Mouse (Mus musculus) adipocyte (in vitro differentiated cells): ENCODE results near the gene Eda2r.
A peak's percentile ranks its signal among the peaks of the same experiment; 100 is the strongest.

ENCODE experiments used
- DNase-seq: peaks from one replicate; pipeline ENCODE4 v3.0.0-alpha.2; 2016; ENCODE audit warnings: low spot score

Eda2r gene

GRCm38 (mm10) chrX:97377065-97377421 is at the start of gene Eda2r:
Gene Eda2r (minus strand): TSS chrX:97377216.
- DNase-seq = peak; percentile 89

- DNase-seq = peak; percentile 47
Measured at GRCm38 (mm10) chrX:97397872-97398271, 20.9 kb upstream of the Eda2r start.

- DNase-seq = no peak
Measured at GRCm38 (mm10) chrX:97378076-97378475, 1.1 kb upstream of the Eda2r start.

GRCm38 (mm10) chrX:97376321-97377064 is 523 bp downstream of the Eda2r start:
- DNase-seq = peak; percentile 87

- no peak for DNase-seq
Measured at GRCm38 (mm10) chrX:97372826-97373225, 4.2 kb downstream of the Eda2r start.

- DNase-seq = no peak
Measured at GRCm38 (mm10) chrX:97369206-97369605, 7.8 kb downstream of the Eda2r start.

- no peak for DNase-seq
Measured at GRCm38 (mm10) chrX:97368741-97369140, 8.3 kb downstream of the Eda2r start.

- DNase-seq = peak; percentile 49
Measured at GRCm38 (mm10) chrX:97360919-97361318, 16.1 kb downstream of the Eda2r start.

- DNase-seq = peak; percentile 3
Measured at GRCm38 (mm10) chrX:97327891-97328290, 49.1 kb downstream of the Eda2r start.
